Mouse (Mus musculus) spleen, postnatal 14 days (tissue): ENCODE measurements at regions not wholly inside any gene's neighbourhood (a gene's known extent, or its start where the extent isn't known, plus 50 kb on each side); places are given as distances from the start of the nearest gene placed in this dataset.
"Not testable (repeated sequence)": the region's sequence is repeated elsewhere in the genome, so short reads cannot be mapped to it uniquely, and the experiment has no call there.

Experiments
- DNase-seq, 2 experiments: peaks; one replicate each; pipeline ENCODE4 v3.0.0; 2021 to 2022; ENCODE audit warnings: low spot score in 2 of 2

GRCm38 (mm10) chr13:70198638-70199037 lies 396.4 kb downstream of the Med10 start:
- DNase-seq: no peak

GRCm38 (mm10) chr13:70199087-70199486 lies 396.9 kb downstream of the Med10 start:
- DNase-seq: no peak

- no peak for DNase-seq
Measured at GRCm38 (mm10) chr13:70205334-70205733, 403.1 kb downstream of the Med10 start.

GRCm38 (mm10) chr13:70210158-70210557 lies 408.0 kb downstream of the Med10 start:
- no peak for DNase-seq

- no peak for DNase-seq
Measured at GRCm38 (mm10) chr13:70213017-70213416, 410.8 kb downstream of the Med10 start.

- DNase-seq: no peak
Measured at GRCm38 (mm10) chr13:70213622-70214021, 411.4 kb downstream of the Med10 start.

- DNase-seq: no peak
Measured at GRCm38 (mm10) chr13:70214022-70214654, 411.9 kb downstream of the Med10 start.

- no peak for DNase-seq
Measured at GRCm38 (mm10) chr13:70216134-70216533, 413.9 kb downstream of the Med10 start.

- no peak for DNase-seq
Measured at GRCm38 (mm10) chr13:70217429-70218133, 415.4 kb downstream of the Med10 start.

GRCm38 (mm10) chr13:70223485-70223884 lies 413.9 kb downstream of the Ice1 start:
- DNase-seq: no peak

GRCm38 (mm10) chr13:70227167-70227566 lies 410.3 kb downstream of the Ice1 start:
- no peak for DNase-seq

GRCm38 (mm10) chr13:70233896-70234799 lies 403.3 kb downstream of the Ice1 start:
- no peak for DNase-seq

GRCm38 (mm10) chr13:70243598-70244157 lies 393.8 kb downstream of the Ice1 start:
- no peak for DNase-seq

- DNase-seq: no peak
Measured at GRCm38 (mm10) chr13:70260003-70260496, 377.4 kb downstream of the Ice1 start.

GRCm38 (mm10) chr13:70263654-70264053 lies 373.8 kb downstream of the Ice1 start:
- DNase-seq: no peak

- DNase-seq: not testable (repeated sequence)
Measured at GRCm38 (mm10) chr13:70276884-70277378, 360.5 kb downstream of the Ice1 start.

GRCm38 (mm10) chr13:70277667-70278591 lies 359.5 kb downstream of the Ice1 start:
- no peak for DNase-seq

- DNase-seq: no peak
Measured at GRCm38 (mm10) chr13:70281051-70281847, 356.2 kb downstream of the Ice1 start.

GRCm38 (mm10) chr13:70282731-70283130 lies 354.7 kb downstream of the Ice1 start:
- DNase-seq: no peak

GRCm38 (mm10) chr13:70283231-70283630 lies 354.2 kb downstream of the Ice1 start:
- no peak for DNase-seq
